Mouse (Mus musculus) MEL (cell line): Measurements from ENCODE around the gene Hoxa1. TPM values are rescaled to one million over a fixed set of nuclear protein-coding genes. Genes with fewer than 3 reads are reported as not detected.

Experiments
- DNase-seq: peaks from one replicate; pipeline ENCODE4 v3.0.0; 2011; ENCODE audit warnings: low read depth, low spot score
- H3K27ac ChIP-seq: 2 replicates; pipeline ENCODE4 v1.5.1; 2012; ENCODE audit warnings: low read depth, mild to moderate bottlenecking, control low read depth, low read length, moderate library complexity; ENCODE audit not compliant: control insufficient read depth
- H3K27me3 ChIP-seq, 2 experiments: fragments of 150-350 bp in 1 of 2; sonication (generic) in 1 of 2; 2 replicates each; pipeline ENCODE4 v1.6.1; 2012; ENCODE audit warnings: low read length in 2 of 2, mild to moderate bottlenecking in 2 of 2, improper control_type of control experiment in 1 of 2, moderate library complexity in 1 of 2; ENCODE audit not compliant: insufficient read depth in 2 of 2, control insufficient read depth in 1 of 2
- H3K36me3 ChIP-seq, 2 experiments: 2 replicates each; pipeline ENCODE4 v1.6.1; 2012 to 2014; ENCODE audit warnings: low read length in 2 of 2, improper control_type of control experiment in 1 of 2, inconsistent platforms in 1 of 2, mild to moderate bottlenecking in 1 of 2; ENCODE audit not compliant: insufficient read depth in 2 of 2, control insufficient read depth in 1 of 2
- H3K4me1 ChIP-seq, 2 experiments: fragments of 150-350 bp in 1 of 2; sonication (generic) in 1 of 2; 2 replicates each; pipeline ENCODE4 v1.6.1; 2012; ENCODE audit warnings: low read length in 2 of 2, improper control_type of control experiment in 1 of 2, mild to moderate bottlenecking in 1 of 2; ENCODE audit not compliant: insufficient read depth in 2 of 2, control insufficient read depth in 1 of 2
- H3K4me3 ChIP-seq, 2 experiments: fragments of 150-350 bp in 1 of 2; sonication (generic) in 1 of 2; 2 replicates each; pipeline ENCODE4 v1.5.1; 2012; ENCODE audit warnings: low read depth in 2 of 2, low read length in 2 of 2, mild to moderate bottlenecking in 2 of 2, moderate library complexity in 2 of 2, control low read depth in 1 of 2, improper control_type of control experiment in 1 of 2; ENCODE audit not compliant: control insufficient read depth in 1 of 2, insufficient read depth in 1 of 2
- H3K79me2 ChIP-seq: 2 replicates; pipeline ENCODE4 v1.6.1; 2012; ENCODE audit warnings: mild to moderate bottlenecking, low read length, moderate library complexity; ENCODE audit not compliant: control insufficient read depth, poor library complexity, insufficient read depth
- H3K9ac ChIP-seq: 2 replicates; pipeline ENCODE4 v1.6.1; 2012; ENCODE audit warnings: low read depth, mild to moderate bottlenecking, control low read depth, low read length, moderate library complexity; ENCODE audit not compliant: control insufficient read depth, poor library complexity, severe bottlenecking
- H3K9me3 ChIP-seq: fragments of 150-350 bp; sonication (generic); replicated peaks from 2 replicates; pipeline ENCODE4 v1.6.1; 2012; ENCODE audit warnings: mild to moderate bottlenecking, low read length, improper control_type of control experiment, moderate library complexity; ENCODE audit not compliant: insufficient read depth
- BHLHE40 ChIP-seq: IDR thresholded peaks from 2 replicates; pipeline ENCODE4 v1.6.1; 2012; ENCODE audit warnings: low read depth, mild to moderate bottlenecking, inconsistent platforms, low read length, improper control_type of control experiment, borderline replicate concordance
- CHD1 ChIP-seq: IDR thresholded peaks from 2 replicates; pipeline ENCODE4 v1.6.1; 2012; ENCODE audit warnings: low read depth, mild to moderate bottlenecking, inconsistent platforms, low read length, improper control_type of control experiment
- CHD2 ChIP-seq: IDR thresholded peaks from 2 replicates; pipeline ENCODE4 v1.6.1; 2011; ENCODE audit warnings: low read length, improper control_type of control experiment
- E2F4 ChIP-seq: IDR thresholded peaks from 2 replicates; pipeline ENCODE4 v1.6.1; 2011; ENCODE audit warnings: low read depth, low read length, improper control_type of control experiment, borderline replicate concordance
- ETS1 ChIP-seq: IDR thresholded peaks from 2 replicates; pipeline ENCODE4 v1.6.1; 2012; ENCODE audit warnings: low read depth, mild to moderate bottlenecking, inconsistent platforms, low read length, improper control_type of control experiment, moderate library complexity
- GABPA ChIP-seq: IDR thresholded peaks from 2 replicates; pipeline ENCODE4 v1.6.1; 2012; ENCODE audit warnings: low read depth, mild to moderate bottlenecking, inconsistent platforms, low read length, improper control_type of control experiment, moderate library complexity
- HCFC1 ChIP-seq: IDR thresholded peaks from 2 replicates; pipeline ENCODE4 v1.6.1; 2012; ENCODE audit warnings: low read depth, mild to moderate bottlenecking, inconsistent platforms, low read length, improper control_type of control experiment, moderate library complexity
- JUND ChIP-seq: IDR thresholded peaks from 2 replicates; pipeline ENCODE4 v1.6.1; 2011; ENCODE audit warnings: low read depth, mild to moderate bottlenecking, improper control_type of control experiment, low read length
- MAX ChIP-seq: IDR thresholded peaks from 2 replicates; pipeline ENCODE4 v1.6.1; 2011; ENCODE audit warnings: low read length, improper control_type of control experiment
- MXI1 ChIP-seq: IDR thresholded peaks from 2 replicates; pipeline ENCODE4 v1.6.1; 2011; ENCODE audit warnings: mild to moderate bottlenecking, low read depth, low read length, improper control_type of control experiment
- MYB ChIP-seq: IDR thresholded peaks from 2 replicates; pipeline ENCODE4 v1.6.1; 2011; ENCODE audit warnings: mild to moderate bottlenecking, low read depth, low read length, improper control_type of control experiment
- MYC ChIP-seq: IDR thresholded peaks from 2 replicates; pipeline ENCODE4 v1.6.1; 2011; ENCODE audit warnings: low read depth, mild to moderate bottlenecking, low read length, improper control_type of control experiment, moderate library complexity
- NRF1 ChIP-seq: IDR thresholded peaks from 2 replicates; pipeline ENCODE4 v1.6.1; 2014; ENCODE audit warnings: low read depth, mild to moderate bottlenecking, inconsistent platforms, low read length, improper control_type of control experiment, moderate library complexity; ENCODE audit not compliant: poor library complexity, insufficient read depth, severe bottlenecking
- POLR2AphosphoS2 ChIP-seq: IDR thresholded peaks from 2 replicates; pipeline ENCODE4 v1.6.1; 2011; ENCODE audit warnings: low read length, improper control_type of control experiment
- RAD21 ChIP-seq: IDR thresholded peaks from 2 replicates; pipeline ENCODE4 v1.6.1; 2011; ENCODE audit warnings: mild to moderate bottlenecking, low read depth, low read length, improper control_type of control experiment
- RCOR1 ChIP-seq: IDR thresholded peaks from 2 replicates; pipeline ENCODE4 v1.6.1; 2012; ENCODE audit warnings: low read depth, mild to moderate bottlenecking, inconsistent platforms, low read length, improper control_type of control experiment
- SIN3A ChIP-seq: IDR thresholded peaks from 2 replicates; pipeline ENCODE4 v1.6.1; 2012; ENCODE audit warnings: low read length, improper control_type of control experiment, inconsistent platforms
- SMC3 ChIP-seq: IDR thresholded peaks from 2 replicates; pipeline ENCODE4 v1.6.1; 2011; ENCODE audit warnings: low read depth, low read length, improper control_type of control experiment
- TAL1 ChIP-seq: IDR thresholded peaks from 2 replicates; pipeline ENCODE4 v1.6.1; 2012; ENCODE audit warnings: mild to moderate bottlenecking, inconsistent platforms, low read length, moderate library complexity, mixed read lengths
- TCF12 ChIP-seq: IDR thresholded peaks from 2 replicates; pipeline ENCODE4 v1.6.1; 2014; ENCODE audit warnings: low read depth, mild to moderate bottlenecking, inconsistent platforms, low read length, improper control_type of control experiment, moderate library complexity
- USF2 ChIP-seq, 2 experiments: IDR thresholded peaks; 2 replicates each; pipeline ENCODE4 v1.6.1; 2011 to 2012; ENCODE audit warnings: improper control_type of control experiment in 2 of 2, low read length in 2 of 2, borderline replicate concordance in 1 of 2, inconsistent platforms in 1 of 2, low read depth in 1 of 2, mild to moderate bottlenecking in 1 of 2; ENCODE audit not compliant: insufficient read depth in 1 of 2
- ZMIZ1 ChIP-seq: IDR thresholded peaks from 2 replicates; pipeline ENCODE4 v1.6.1; 2012; ENCODE audit warnings: low read depth, mild to moderate bottlenecking, inconsistent platforms, low read length, improper control_type of control experiment, moderate library complexity
- polyA plus RNA-seq, 2 experiments: library from polyadenylated mRNA; stranded (reverse) in 1 of 2; unstranded in 1 of 2; fragments of >175 nt in 1 of 2; fragments of >200 nt in 1 of 2; gene quantifications; 2 replicates each; pipeline versions ENCODE4 v1.2.1 to v1.2.4; 2012; ENCODE audit warnings: low replicate concordance in 2 of 2, low read depth in 1 of 2; ENCODE audit not compliant: insufficient read length in 2 of 2, insufficient read depth in 1 of 2, missing spikeins in 1 of 2
- total RNA-seq: library from RNA; depleted of rRNA; stranded (reverse); fragments of 300-350 nt; gene quantifications from 2 replicates; pipeline ENCODE4 v1.2.3, GENCODE M21; 2012

Gene Hoxa1
- total and polyA plus RNA-seq, 3 experiments: not detected

GRCm38 (mm10) chr6:52190906-52191810, 33.0 kb upstream of the Hoxa1 start, which contains the start of gene Hoxa4 (continued):
- TF ChIP-seq USF2 (IDR thresholded peaks at IDR 0.05; ENCODE audit: borderline replicate concordance in 1 of 2, insufficient read depth in 1 of 2, low read depth in 1 of 2, low read length in 2 of 2) (no peak), BHLHE40 (no peak)

DNA sequence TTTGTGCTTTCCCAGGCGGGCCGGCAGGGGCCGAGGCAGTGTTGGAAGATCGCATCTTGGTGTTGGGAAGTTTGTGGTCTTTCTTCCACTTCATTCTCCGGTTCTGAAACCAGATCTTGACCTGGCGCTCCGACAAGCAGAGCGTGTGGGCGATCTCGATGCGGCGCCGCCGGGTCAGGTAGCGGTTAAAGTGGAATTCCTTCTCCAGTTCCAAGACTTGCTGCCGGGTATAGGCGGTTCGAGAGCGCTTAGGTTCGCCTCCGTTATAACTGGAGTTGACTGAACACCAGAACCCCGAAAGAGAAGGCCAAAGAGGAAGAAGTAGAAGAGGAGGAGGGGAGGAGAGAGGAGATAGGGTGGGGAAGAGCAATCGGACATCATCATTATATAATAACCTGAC, 32.3 kb upstream of the Hoxa1 start:
- no peak for DNase-seq
- no peaks in the 10 kb centered on the region for H3K27me3 ChIP-seq
- H3K4me1 ChIP-seq: no peaks in the 10 kb centered on the region
- no peak overlapping the region for H3K27ac ChIP-seq
- H3K9ac ChIP-seq: no peak overlapping the region
- H3K36me3 ChIP-seq: no peaks in the 10 kb centered on the region
- H3K4me3 ChIP-seq: no peak overlapping the region
- H3K9me3 ChIP-seq: no peaks in the 10 kb centered on the region
- no peak for TF ChIP-seq TCF12
- no peak for TF ChIP-seq SIN3A
- TF ChIP-seq MXI1: no peak
- no peaks in the 10 kb centered on the region for H3K79me2 ChIP-seq

GRCm38 (mm10) chr6:52189909-52190308, 31.8 kb upstream of the Hoxa1 start:
- Histone ChIP-seq H3K27ac (no peak overlapping the region), H3K4me1 (no peaks in the 10 kb centered on the region), H3K27me3 (no peaks in the 10 kb centered on the region), H3K9me3 (no peaks in the 10 kb centered on the region), H3K4me3 (no peak overlapping the region), H3K9ac (no peak overlapping the region), H3K79me2 (no peaks in the 10 kb centered on the region), H3K36me3 (no peaks in the 10 kb centered on the region)
- no peak for DNase-seq
- TF ChIP-seq GABPA: no peak
- TF ChIP-seq MAX: no peak
- TF ChIP-seq RAD21: no peak
- TF ChIP-seq NRF1: no peak
- no peak for TF ChIP-seq ZMIZ1
- no peak for TF ChIP-seq CHD1
- TF ChIP-seq SMC3: no peak
- no peak for TF ChIP-seq HCFC1
- TF ChIP-seq E2F4: no peak
- TF ChIP-seq MYB: no peak
- TF ChIP-seq POLR2AphosphoS2: no peak
- TF ChIP-seq RCOR1: no peak
- no peak for TF ChIP-seq TAL1
- no peak for TF ChIP-seq JUND
- no peak for TF ChIP-seq ETS1
- no peak for TF ChIP-seq SIN3A
- TF ChIP-seq CHD2: no peak
- no peak for TF ChIP-seq MYC
- TF ChIP-seq USF2 (IDR thresholded peaks at IDR 0.05; ENCODE audit: borderline replicate concordance in 1 of 2, insufficient read depth in 1 of 2, low read depth in 1 of 2, low read length in 2 of 2): no peak
